Mouse (Mus musculus) lung, postnatal 10 days (tissue): ENCODE measurements around the gene Cntrob.

Experiments
- DNase-seq: peaks from one replicate; pipeline ENCODE4 v3.0.0; 2021

The Cntrob gene

GRCm38 (mm10) chr11:69323667-69324111, at the start of gene Cntrob, which contains the start of gene Trappc1:
Gene Cntrob, minus strand, starts transcription at chr11:69323775.
Gene Trappc1, plus strand, starts transcription at chr11:69323980.
- peak; percentile 100 for DNase-seq

DNA sequence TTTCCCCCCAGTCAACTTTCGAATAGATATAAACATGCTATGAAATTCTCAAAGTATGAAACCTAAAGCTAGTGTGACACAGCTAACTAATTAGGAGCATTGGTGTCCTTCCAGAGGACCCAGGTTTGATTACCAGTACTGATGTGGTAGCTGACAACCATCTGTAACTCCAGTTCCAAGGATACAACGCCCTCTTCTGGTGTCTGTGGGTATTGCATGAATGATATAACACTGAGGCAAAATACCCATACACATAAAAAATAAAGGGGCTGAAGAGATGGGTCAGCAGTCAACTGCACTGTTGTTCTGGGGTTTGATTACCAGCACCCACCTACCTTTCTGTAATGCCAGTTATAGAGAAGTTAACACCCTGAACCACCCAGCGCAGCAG, 49.2 kb upstream of the Cntrob start:
- peak; percentile 41 for DNase-seq

DNA sequence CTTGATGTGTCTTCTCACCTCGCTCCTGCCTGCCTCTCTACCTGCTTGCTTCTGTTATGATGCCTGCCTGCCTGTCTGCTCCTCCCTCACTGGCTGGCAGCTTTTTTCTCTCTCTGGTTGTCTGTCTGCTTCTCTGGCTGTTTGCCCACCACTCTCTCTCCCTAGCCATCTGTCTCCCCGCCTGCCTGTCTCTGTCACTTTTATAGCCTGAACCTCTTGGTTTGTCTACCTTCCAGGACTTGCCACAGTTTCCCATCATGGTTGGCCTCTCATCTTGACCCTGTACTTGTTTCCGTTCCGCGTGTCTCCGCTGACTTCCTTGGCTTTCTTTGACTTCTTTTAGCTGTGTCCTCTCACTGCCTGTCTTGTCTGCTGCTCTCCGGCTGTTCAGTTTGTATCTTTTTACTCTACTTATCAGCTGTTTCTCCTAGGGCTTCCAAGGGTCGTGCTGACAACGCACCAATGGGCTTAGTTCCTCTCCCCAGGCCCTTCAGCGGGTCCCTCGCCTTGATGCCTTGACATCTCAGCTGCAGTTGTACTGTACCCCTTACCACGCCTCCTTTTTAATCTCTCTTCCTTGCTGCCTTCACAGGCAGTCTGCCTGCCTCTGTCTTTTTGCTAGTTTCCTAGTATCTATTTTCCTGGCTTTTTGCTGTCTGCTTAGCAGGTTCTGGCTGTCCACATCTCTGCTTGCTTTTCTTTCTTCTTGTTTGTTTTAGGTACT, 48.6 kb upstream of the Cntrob start:
- DNase-seq: no peak

DNA sequence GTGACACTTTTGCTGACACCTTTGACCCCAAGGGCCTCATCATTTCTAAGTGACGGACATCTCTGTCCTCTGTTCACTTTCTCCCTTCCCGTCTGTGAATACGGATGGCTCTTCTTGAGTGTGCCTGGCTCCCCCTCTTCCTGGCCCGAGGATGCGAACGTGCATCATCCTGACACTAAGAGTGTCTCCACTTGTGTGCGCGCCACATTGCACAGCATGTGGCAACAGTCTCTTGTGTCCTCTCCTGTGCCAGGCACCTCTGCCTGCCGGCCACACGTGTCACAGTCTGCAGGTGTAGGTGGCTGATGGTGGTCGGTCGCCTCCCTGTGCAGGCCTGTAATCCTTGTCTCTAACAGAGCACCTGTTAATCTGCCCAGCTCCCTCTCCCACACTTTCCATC, 48.0 kb upstream of the Cntrob start:
- no peak for DNase-seq

DNA sequence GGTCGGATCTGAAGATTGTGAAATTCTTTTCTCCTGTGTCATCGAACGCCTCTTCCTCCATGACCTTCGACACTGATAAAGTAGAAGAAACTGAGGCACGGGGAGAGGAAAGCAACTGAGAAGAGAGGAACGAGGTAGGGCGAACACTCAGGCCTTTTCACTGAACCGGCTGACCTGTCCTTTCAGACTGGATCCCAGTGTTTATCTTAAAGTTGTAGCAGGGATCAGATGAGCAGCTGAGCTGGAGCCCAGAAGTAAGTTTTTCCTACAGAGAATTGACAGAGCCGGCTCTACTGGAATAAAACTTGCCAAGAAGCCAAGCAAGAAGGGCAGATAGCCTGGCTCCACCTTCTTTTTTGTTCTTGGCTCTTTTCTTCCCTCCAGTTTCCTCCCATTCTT, 47.2 kb upstream of the Cntrob start:
- no peak for DNase-seq

DNA sequence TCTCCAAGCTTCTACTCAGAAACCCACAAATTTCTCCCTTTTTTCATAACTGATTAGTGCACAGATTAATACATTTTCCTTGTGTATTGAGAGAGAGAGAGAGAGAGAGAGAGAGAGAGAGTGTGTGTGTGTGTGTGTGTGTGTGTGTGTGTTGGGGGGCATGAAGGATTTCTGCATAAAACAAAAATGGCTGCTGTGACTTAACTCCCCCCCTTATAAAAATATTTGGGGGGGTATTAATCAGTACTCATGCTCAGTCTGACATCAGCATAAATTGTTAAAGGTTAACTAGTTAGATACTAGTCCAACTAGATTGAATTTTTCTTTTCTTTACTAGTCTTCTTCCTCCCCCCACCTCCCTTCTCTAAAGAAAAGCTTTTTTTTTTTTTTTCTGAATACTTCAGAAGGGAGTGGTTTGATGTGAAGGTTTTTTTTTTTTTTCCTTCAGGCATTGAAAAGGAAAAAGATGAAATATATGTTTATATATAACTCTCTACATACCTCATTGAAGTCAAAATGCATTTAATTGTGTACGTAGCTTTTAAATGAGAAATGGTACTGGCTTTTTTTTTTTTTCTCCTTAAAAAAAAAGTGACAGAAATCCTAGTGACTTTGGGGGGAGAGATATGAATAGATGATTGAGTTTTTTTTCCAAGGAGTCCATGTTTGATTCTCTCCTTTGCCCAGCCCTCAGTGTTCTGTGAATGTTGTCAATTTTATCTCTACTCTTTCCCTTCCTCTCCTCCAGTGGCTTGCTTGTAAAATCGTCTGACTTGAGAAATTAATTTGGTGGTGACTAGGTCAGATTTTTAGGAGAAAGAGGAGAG, 46.6 kb upstream of the Cntrob start:
- DNase-seq: no peak

- peak; percentile 32 for DNase-seq
Observed at GRCm38 (mm10) chr11:69369215-69369989, 45.8 kb upstream of the Cntrob start, which contains the start of gene Chd3. Gene Chd3, minus strand, starts transcription at chr11:69369406.

DNA sequence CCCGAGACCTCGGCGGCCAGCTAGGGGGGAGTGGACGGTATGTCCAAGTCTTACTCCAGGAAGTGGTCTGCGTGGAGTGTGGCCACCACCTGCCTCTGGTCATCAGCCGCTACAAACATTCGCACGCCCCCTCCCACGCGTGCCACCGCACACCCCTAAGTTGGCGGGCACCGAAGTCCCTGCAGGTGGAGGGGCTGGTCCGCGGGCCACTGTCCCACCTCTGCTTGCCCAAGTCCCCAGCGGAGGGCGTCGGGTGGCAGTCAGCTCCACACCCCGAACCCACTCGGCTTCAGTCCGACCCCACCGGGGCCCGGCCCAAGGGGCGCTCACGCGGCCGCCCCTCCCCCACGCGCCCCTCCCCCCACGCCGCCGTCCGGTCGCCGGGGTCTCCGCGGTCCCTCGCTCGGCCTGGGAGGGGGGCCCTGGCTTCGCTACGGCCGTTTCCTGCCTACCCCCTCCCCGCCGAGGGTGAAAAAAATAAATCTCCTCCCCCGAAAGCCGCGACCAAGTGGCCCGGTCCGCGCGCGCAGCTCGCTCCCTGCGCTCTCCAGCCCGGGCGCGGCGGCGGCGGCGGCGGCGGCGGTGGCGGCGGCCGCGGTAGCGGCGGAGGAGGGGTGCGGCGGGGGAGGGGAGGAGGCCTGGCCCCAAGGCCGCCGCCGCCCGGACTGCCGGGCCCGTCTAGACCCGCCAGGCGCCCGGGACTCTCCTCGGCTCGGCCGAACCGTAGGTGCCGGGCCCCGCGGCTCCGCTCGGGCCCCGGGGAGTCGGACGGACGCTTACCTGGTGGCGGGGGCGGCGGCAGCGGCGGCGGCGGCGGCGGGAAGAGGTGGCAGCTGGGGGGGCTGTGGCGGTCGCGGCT, 45.0 kb upstream of the Cntrob start:
- peak; percentile 75 for DNase-seq

DNA sequence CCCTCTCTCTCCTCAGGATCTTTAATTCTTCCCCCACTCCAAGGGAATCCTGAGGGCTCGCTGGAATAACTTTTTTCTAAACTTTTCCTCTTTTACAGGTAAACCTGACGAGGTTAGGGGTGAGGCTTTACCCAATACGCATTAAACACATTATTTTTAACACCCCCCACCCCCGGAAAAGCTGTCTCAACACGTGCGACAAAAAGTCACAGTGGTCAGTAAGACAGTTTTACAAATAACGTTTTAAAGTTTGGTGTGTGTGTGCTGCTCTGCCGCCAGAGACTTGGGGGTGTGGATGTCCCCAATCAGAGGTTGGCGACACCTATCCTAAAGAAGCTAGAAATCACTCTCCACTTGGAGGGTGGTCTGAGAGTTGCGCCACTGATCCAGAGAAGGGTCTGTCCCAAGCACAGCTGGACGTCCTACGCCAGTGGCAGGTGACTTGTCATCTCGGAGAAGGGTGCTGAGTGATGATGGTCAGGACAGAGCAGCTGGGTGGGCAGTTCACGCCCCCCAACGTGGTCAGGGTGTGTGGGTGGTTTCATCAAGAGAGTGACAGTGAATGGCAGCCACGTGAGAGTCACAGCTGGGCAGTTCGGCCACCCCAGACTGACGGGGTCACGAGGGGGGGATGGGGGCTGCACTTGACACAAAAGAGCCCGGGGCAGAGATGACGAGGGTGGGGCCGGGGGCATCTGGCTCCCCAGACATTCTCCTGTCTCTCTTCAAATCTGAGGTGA, 44.2 kb upstream of the Cntrob start:
- DNase-seq: peak; percentile 54

DNA sequence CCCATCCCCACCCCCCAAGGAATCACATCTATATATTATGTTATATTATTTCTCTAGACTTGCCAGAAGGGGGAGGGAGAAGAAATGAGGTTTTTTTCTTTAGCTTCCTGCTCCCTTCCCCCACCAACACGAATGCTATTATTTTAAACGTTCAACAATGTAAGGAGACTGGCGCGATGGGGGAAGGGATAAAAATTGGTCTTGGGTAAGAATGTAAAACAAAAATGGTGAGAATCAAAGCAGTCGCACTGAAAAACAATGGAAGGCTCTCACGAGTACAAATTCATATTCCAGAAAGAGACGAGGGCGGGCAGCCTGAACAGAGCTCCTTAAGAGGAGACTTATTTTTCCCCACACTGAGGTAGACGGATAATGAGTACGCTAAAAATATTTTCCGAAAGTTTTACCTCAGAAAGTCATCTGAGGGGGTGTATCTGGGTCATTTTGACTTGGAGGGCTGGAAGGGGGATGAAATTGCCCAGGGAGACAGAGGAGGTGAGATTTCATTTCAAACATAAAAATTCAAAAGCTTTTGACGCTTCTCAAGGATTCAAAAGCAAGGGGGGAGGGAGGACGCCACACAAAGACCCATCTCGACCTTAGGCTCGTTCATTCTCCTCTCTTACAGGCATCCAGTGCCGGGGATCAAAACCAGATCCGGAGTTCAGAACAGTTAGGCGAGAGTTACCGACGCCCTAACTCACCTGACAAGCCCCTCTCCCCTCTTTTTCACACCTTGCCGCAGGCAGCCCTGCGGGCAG, 43.5 kb upstream of the Cntrob start:
- DNase-seq: peak; percentile 60

DNA sequence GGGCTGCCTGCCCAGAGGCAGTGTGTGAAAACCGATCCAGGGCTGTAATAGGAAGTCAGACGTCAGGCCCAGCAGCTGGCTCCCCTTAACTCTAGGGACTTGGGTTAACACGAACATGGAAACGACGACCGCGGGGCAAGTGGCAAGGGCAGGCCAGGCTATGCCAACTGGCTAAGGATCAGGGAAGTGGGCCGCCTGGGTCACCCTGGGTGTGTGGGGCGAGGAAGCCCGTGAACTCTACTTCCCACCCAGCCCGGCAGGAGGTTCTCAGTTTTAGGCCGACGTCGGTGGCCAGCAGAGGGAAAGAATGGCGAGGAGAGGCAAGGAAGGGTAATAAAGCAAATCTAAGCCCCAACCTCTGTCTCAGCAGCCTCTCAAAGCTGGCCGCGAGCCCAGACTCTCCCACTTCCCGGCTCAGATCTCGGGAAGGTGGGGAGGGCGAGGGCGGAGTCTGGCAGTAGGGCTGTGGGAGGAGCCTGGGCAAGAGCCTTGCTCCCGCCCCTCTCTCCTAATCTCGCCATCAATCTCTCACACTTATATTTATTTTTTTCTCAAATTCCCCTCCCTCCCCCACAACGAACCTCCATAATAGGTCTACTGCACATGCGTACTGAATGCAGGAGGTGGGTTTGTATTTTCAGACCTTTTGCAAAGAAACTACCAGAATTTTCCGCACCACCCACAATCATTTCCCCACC, 42.7 kb upstream of the Cntrob start:
- peak; percentile 99 for DNase-seq

DNA sequence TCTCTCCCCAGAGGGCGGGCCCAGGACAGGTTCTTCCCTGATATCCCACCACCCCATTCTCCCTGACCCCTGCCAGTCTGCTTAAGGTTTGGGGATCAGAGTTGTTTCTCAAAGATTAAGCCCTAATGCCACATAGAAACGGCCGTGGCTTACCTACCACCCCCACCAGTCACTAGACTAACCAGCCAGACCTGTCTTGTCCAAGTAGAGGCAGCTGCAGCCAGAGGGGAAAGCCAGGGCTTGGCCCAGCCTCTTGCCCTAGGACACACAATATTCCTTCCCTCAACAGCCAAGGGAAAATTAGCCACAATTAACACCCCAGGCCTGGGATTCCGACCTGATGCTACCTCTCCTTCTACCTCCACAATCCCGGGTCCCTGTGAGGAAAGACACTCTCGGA, 42.1 kb upstream of the Cntrob start:
- DNase-seq: no peak

DNA sequence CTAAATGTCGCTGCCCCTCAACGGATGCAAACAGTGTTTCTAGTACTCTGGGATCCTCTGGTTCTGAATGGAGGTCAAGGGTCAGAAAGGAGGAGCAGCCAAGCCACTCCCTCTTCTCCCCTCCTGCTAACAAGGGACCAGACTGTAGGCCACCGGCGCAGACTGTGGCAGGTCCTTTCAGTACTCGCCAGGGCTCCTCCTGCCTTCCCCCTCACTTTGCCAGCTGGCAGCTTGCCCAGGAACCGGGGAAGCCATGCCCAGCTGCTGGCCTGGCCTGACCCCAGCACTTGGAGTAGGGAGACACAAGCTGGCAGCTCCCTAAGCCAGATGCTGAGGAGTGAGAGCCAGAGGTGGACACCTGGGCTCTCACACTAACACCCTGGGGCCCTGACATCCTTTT, 41.3 kb upstream of the Cntrob start:
- peak; percentile 98 for DNase-seq

- DNase-seq: no peak
Observed at GRCm38 (mm10) chr11:69364376-69364775, 40.8 kb upstream of the Cntrob start.

GRCm38 (mm10) chr11:69362479-69362878, 38.9 kb upstream of the Cntrob start:
- no peak for DNase-seq

GRCm38 (mm10) chr11:69362021-69362420, 38.4 kb upstream of the Cntrob start:
- DNase-seq: no peak

- no peak for DNase-seq
Observed at GRCm38 (mm10) chr11:69357690-69358089, 34.1 kb upstream of the Cntrob start.

GRCm38 (mm10) chr11:69356544-69356943, 33.0 kb upstream of the Cntrob start:
- DNase-seq: no peak

GRCm38 (mm10) chr11:69346441-69346840, 22.9 kb upstream of the Cntrob start:
- no peak for DNase-seq
